Mouse (Mus musculus): ENCODE measurements around the gene Trappc3. TPM values are rescaled to one million over a fixed set of nuclear protein-coding genes. Genes with fewer than 3 reads are reported as not detected.

The Trappc3 gene
- total RNA-seq, 2 experiments from 2014 or later, result 45.6 to 49.3 TPM

DNA sequence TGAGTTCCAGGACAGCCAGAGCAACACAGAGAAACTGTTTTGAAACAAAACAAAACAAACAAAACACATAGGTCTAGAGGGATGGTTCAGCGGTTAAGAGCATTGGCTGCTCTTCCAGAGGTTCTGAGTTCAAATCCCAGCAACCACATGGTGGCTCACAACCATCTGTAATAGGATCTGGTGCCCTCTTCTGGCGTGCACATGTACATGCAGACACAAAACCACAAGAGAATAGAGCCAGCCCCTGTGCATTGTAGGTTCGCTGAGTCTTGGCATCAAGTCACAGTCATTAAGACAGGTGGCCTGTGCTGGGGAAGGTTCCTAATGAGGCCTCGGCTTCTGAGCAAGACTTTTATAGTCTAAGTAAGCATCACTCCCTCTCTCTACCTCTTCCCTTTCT, 41.8 kb downstream of the Trappc3 start:
- intact Hi-C loops (cut with DNase I), result loop anchor here (10.0 kb wide), 1 partner anchor 79 kb away; no protein-coding TSS in a partner anchor

GRCm38 (mm10) chr4:126305428-126305827, 43.3 kb downstream of the Trappc3 start:
- no peak for DNase-seq

More for the DNA sequence above, 41.8 kb downstream of the Trappc3 start:
- no peak for DNase-seq

DNA sequence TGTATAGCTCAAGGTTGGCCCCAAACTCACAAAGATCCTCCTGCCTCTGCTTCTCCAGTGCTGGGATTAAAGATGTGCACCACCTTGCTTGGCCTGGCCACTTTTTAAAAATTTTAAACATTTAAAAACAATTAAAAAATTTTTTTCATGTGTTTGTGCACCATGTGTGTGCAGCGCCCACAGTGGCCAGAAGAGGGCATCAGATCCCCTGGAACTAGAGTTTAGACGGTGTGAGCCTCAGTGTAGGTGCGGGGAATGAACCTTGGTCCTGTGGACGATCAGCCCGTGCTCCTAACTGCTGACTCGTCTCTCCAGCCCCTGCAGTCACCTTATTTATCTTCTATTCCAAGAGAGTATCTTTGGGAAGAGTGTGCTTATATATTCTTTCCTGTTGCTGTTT, 43.9 kb downstream of the Trappc3 start:
- intact Hi-C loops (cut with DNase I), result loop anchor here (10.0 kb wide), 1 partner anchor 81 kb away; no protein-coding TSS in a partner anchor
- no peak for DNase-seq

More at GRCm38 (mm10) chr4:126305428-126305827, 43.3 kb downstream of the Trappc3 start:
- intact Hi-C loops (cut with DNase I), result loop anchor here (10.0 kb wide), 1 partner anchor 81 kb away; no protein-coding TSS in a partner anchor

DNA sequence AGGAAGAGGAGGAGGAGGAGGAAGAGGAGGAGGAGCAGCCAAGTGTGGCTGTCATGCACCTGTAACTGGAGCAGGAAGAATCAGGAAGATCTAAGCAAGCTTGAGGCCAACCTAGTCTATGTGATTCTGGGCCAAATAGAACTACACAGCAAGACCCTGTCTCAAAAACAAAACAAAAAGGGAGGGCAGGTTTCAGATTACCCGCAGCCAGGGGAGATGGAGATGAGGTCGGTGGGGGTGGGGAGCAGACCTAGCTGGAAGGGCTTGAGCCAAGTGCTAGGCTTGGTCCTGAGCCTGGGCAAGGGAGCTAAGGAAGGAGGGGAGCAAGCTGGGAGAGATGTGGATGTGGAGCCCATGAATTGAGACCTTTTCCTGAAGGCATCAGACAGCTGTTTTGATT, 44.7 kb downstream of the Trappc3 start:
- no peak for DNase-seq
- intact Hi-C loops (cut with DNase I), result loop anchor here (10.0 kb wide), 1 partner anchor 82 kb away; no protein-coding TSS in a partner anchor

- intact Hi-C loops (cut with DNase I), result loop anchor here (1.0 to 10.0 kb wide), 2 partner anchors 31 to 85 kb away; no protein-coding TSS in a partner anchor
- peak in 1 of 2 experiments; percentile 54 for DNase-seq
Measured at GRCm38 (mm10) chr4:126309211-126309921, 47.2 kb downstream of the Trappc3 start.

DNA sequence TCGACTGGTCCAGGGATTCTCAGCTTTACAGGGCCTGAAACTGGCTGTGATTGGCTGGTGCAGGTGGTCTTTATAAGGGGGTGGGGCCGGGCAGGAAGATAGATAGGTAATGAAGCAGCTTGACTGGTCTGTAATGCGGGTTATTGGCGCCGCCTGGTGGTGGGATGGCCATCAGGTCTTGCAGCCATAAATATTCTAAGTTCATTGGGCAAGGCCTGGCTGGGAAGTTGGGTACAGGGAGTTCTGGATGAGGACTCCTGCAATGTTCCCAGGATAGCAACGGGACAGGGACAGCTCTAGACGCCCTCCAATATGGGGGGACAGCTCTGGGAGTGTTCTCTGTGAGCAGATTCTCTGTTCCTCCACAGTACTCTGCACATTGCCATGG, 47.8 kb downstream of the Trappc3 start:
- intact Hi-C loops (cut with DNase I), result loop anchor here (1.0 to 10.0 kb wide), 4 partner anchors 32 to 223 kb away; no protein-coding TSS in a partner anchor
- DNase-seq, result peak; percentile 88 to 91

GRCm38 (mm10) chr4:126310344-126310743, 48.2 kb downstream of the Trappc3 start:
- intact Hi-C loops (cut with DNase I), result loop anchor here (5.0 kb wide), 2 partner anchors 133 to 223 kb away; no protein-coding TSS in a partner anchor
- DNase-seq, result no peak

GRCm38 (mm10) chr4:126311566-126312200, 49.6 kb downstream of the Trappc3 start:
- intact Hi-C loops (cut with DNase I), result loop anchor here (5.0 kb wide), 2 partner anchors 134 to 224 kb away; no protein-coding TSS in a partner anchor
- no peak for DNase-seq

- intact Hi-C loops (cut with DNase I), result loop anchor here (5.0 kb wide), 2 partner anchors 136 to 226 kb away; no protein-coding TSS in a partner anchor
- DNase-seq, result no peak
Measured at GRCm38 (mm10) chr4:126313202-126313601, 51.1 kb downstream of the Trappc3 start.

DNA sequence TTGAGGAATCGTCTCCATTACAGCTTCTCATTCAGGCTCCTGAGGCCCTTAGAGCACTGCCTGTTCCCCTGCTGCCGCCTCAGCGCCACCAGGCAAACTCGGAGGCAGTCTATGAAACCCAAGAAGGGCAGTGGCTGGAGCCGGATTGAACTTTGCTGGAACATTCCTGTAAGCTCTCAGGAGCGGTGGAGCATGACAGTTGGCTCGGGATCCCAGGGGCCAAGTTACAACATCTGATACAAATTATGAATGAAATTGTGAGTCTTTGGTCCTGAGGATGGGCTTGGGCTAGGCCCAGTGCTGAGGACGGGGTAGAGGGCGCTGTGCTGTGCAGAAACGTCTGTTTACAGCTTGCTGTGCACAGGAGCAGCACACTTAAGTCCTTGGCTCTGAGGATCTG, 52.3 kb downstream of the Trappc3 start:
- no peak for DNase-seq
- intact Hi-C loops (cut with DNase I), result loop anchor here (5.0 kb wide), 2 partner anchors 137 to 227 kb away; no protein-coding TSS in a partner anchor

- DNase-seq, result peak; percentile 47 to 49
Measured at GRCm38 (mm10) chr4:126315931-126316330, 53.8 kb downstream of the Trappc3 start.

GRCm38 (mm10) chr4:126316443-126317040, 54.4 kb downstream of the Trappc3 start:
- intact Hi-C loops (cut with DNase I), result no loop called here
- DNase-seq, result no peak

More at GRCm38 (mm10) chr4:126315931-126316330, 53.8 kb downstream of the Trappc3 start:
- intact Hi-C loops (cut with DNase I), result no loop called here

GRCm38 (mm10) chr4:126319806-126320205, 57.7 kb downstream of the Trappc3 start:
- intact Hi-C loops (cut with DNase I), result no loop called here
- no peak for DNase-seq

GRCm38 (mm10) chr4:126321111-126321853, 59.2 kb downstream of the Trappc3 start, which contains the start of gene Adprhl2:
Gene Adprhl2, minus strand, starts transcription at chr4:126321703.
- DNase-seq, result peak; percentile 99 to 100
- intact Hi-C loops (cut with DNase I), result no loop called here

GRCm38 (mm10) chr4:126321854-126322511, 59.9 kb downstream of the Trappc3 start:
- DNase-seq, result no peak
- intact Hi-C loops (cut with DNase I), result no loop called here

- intact Hi-C loops (cut with DNase I), result no loop called here
- DNase-seq, result no peak
Measured at GRCm38 (mm10) chr4:126322646-126323045, 60.5 kb downstream of the Trappc3 start.

DNA sequence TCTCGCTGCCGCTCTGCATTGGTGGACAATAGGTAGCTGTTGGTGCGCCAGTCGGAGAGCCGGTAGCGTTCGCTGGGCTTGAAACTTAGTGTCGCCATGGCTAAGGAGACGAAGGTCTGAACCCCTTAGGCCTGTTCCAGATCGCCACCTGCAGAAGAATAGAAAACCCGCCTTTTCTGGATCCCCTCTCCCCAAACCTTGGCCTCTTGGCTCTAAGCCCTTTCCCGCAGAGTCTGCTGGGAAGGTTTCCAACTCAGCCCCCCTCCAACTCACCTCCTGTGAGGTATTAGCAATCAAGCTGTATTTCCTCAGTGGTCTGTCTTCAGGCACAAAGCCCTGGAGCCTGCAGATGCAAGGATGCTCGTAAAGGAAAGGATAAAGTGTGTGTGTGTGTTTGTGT, 62.7 kb downstream of the Trappc3 start:
- intact Hi-C loops (cut with DNase I), result no loop called here
- DNase-seq, result no peak

DNA sequence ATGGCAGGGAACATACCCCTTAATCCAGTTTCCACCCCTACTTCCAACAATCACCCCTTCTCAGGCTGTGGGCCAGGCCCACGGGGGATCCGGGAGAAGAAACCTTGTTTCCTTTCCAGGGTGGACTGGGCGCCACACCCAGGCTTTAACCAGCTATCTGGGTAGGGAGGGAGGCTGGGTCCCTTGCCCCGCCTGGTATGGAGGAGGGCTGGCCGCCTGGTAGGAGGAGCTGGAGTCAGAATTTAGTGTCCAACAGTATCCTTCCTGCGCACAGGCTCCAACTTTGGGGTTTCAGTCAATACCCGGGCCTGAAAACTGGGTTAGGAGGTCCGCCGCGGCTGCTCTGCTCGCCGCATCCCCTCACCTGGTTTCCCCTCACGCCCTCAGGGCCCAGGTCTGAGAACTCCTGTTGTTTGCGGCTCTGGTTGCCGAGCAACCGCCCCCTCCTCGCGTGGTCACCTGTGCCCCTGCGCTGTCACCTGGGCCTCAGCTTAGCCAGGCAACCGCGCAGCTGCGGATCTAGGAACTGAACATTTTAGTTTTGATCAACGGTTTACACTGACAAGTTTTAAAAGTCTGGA, 63.2 kb downstream of the Trappc3 start, which contains the start of gene Tekt2:
TSS of gene Tekt2 (minus strand) at position 408 of the 581 bp plus-strand sequence.
- intact Hi-C loops (cut with DNase I), result no loop called here
- no peak for DNase-seq

All from heart, postnatal 14 days (tissue).